Mouse (Mus musculus): ENCODE measurements around the gene Ythdf2.

Ythdf2 gene

DNA sequence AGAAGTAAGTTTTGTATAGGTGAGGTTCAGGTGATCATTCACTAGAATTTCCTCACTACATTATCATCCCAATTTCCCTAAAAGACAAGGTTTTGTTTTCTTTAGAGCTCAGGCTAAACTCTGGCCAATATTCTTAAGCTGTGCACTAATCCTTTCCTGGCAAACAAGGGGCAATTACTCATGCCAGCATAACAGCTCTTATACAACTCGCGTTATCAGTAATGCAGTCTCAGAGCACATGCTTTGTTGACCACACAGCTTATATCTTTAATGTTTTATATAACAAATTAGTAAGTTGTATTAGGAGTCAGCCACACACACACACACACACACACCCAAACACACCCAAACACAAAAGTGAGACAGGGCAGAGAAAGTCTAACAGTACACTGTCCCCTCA is 1.8 kb downstream of the Ythdf2 start:
- DNase-seq (ENCODE audit: low read depth, low spot score): no peak

DNA sequence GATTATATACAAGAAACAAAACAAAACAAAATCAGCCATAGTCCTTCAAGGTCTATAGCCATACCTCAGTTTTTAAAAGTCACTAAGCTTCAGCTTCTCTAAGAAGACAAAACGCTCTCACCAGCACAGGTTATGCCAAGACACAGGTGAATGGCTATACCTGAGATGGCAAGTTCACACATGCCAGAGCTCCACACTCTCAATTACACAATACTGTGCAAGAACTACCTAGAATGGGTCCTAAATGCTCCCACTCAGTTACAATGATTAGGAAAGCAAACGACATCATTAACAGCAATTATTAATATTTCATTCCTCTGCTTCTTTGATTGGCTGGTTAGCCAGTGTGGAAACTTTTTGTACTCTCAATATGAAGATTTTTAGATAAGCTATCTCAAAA is 2.8 kb downstream of the Ythdf2 start:
- no peak for DNase-seq (ENCODE audit: low read depth, low spot score)

DNA sequence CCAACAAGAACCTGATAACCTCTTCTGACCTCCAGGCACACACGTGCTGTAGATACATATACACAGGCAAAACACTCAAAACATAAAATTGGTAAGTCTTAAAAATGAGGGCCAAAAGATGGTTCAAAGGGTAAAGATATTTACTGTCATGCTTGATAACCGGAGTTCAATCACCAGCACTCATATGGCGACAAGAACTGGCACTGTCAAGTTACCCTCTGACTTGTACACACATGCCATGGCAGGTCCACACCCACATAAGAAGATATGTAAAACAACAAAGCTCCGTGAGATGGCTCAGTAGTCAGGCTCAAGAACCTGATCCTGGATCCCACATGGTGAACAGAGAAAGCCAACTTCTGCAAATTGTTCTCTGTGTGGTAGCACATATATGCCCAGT is 4.8 kb downstream of the Ythdf2 start:
- no peak for DNase-seq (ENCODE audit: low read depth, low spot score)

DNA sequence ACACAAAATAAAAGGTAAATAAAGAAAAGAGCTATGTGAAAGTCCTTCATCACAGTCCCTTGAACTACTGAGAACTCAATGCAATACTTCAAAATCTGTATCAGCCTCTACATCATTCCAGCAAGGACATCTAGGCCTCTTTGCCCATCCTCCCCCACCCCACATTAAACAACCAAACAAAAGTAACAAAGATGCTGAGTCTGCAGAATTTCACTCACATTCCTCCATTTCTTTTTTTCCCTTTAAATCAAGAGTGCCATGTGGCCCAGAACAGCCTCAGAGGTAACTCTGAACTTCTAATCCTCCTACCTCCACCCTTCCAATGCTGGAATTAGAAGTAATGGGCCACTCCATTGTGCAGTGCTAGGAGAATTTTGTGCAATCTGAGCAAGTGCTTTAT is 13.3 kb downstream of the Ythdf2 start:
- DNase-seq (ENCODE audit: low read depth, low spot score): no peak

DNA sequence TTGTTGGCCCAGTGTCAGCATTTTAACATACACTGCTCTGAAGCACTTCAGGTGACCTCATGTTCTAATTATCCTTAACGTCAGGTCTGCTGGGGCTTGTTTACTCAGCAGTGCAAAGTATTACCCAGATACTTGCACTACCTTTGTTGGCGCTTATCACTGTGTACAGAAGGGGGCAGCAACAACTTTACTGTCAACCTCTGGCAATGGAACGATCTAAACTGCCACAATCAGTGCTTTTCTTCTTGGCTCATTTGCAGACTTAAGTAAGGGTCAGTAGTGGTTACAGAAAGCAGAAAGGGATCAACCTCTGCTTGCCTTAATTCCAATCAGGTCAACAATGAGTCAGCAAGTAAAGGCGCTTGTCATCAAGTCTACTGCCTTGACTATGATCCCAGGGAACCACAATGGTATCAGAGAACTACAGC is 13.8 kb downstream of the Ythdf2 start:
- DNase-seq (ENCODE audit: low read depth, low spot score): no peak

DNA sequence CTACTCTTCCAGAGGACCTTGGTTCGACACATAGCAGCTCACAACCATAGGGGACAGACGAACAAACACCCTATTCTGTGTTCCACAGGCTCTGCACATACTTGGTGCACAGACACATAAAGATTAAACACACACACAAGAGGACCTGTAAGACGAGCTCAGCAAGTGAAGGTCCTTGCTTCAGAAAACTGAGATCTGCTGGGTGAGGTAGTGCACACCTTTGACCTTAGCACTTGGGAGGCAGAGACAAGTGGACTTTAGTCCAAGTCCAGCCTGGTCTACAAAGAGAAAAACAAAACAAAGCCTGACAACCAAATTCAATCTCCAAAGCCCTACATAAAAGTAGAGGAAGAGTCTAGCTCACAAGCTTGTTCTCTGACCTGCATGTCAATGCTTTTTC is 17.1 kb downstream of the Ythdf2 start:
- DNase-seq (ENCODE audit: low read depth, low spot score): no peak

DNA sequence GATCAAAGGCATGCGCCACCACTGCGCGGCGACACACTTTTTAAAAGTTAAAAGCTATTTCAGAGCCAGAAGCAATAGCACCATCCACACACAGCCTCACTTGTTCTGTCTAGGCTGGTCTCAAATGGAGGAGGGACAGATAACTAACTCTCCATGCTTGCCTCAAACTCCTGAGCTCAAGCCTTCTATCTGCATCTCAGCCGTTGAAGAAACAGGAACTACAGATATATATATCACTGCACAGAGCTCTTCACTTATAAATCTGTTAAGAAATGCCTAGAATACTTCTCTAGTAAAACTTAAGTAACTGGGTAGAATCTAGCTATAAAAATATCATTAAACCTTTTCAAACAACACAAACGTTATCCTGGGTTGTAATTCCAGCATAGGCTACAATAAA is 17.7 kb downstream of the Ythdf2 start:
- no peak for DNase-seq (ENCODE audit: low read depth, low spot score)

DNA sequence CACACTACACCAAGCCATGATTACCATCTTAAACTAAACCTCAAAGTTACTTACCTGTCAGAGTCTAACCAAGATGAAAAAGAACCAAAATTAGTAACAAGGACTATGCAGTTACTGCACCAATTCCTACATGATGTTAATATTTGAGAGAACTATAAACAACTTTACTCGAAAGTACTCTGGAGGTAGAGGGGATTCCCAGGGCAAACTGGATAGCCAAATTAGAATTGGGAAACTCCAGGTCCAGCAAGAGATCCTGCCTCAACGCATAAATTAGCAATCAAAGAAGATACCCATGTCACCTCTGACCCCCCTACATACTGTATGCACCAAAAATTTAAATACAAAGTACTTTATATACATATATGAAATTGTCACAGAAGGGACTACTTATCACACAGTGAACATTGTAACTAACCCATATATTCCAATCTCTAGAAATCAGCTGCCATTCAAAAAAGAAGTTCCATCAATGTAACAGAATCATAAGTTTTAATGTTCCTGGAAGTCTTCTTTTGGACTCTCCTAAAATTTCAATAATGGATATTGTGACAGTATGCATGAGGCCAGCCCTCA is 24.2 kb downstream of the Ythdf2 start:
- no peak for DNase-seq (ENCODE audit: low read depth, low spot score)

DNA sequence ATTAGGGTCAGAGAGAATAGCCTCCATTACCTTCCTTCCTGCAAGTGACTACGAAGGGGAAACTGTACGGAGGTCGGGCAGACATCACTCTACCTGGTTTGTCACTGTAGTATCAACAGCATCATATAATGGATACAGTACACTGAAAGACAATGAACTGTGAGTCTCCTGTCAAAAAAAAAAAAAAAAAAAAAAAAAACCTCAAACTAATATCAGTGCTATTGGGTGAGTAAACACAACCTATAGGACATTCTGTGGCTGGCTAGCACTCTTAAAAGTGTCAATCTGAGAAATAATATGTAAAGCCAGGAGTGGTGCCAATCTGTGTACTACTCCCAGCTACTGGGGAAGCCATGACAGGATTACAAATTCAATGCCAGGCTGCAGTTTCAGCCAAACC is 28.9 kb downstream of the Ythdf2 start:
- DNase-seq (ENCODE audit: low read depth, low spot score): no peak

DNA sequence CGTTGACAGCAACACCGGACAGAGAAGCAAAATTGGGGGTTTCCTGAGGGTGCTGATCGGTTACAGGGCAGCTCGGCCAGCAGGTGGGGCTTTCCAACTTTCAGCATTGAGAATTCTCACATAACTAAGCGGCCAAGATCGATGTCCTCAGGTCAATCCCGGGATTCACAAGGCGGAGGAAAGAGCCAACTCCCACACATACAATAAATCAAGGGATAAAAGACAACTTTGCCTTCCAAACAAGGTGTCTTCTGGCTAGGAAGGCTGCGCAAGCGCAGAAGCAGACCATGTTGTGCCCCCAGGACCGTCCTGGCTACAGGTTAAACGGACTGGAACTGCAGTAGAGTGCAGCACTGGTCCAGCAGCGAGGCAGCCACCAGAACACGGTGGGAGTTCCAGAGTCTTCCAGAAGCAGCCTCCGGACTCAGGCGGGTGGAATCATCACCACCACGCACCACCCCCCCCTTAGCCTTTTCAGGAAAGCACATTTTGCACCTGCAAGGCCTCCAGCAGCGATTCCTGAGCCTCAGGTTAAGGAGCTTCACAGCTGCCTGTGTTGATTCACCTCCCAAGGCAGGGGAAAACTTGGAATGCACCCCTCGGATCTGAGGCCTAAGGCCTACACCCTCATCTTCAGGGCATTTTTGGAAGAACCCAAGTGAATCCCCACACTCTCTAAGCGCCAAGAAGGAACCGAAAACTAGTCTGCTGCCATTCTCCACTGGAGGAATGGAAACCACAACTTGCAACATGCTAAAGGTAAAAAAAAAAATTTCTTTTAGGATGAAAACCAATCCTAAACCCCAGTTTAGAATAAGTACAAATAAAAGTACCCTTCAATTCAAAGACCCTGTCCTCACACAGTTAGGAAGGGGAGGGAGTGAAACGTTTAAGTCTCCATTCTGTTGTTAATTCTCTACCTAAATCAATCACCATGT is 30.1 kb downstream of the Ythdf2 start:
- DNase-seq (ENCODE audit: low read depth, low spot score): no peak

DNA sequence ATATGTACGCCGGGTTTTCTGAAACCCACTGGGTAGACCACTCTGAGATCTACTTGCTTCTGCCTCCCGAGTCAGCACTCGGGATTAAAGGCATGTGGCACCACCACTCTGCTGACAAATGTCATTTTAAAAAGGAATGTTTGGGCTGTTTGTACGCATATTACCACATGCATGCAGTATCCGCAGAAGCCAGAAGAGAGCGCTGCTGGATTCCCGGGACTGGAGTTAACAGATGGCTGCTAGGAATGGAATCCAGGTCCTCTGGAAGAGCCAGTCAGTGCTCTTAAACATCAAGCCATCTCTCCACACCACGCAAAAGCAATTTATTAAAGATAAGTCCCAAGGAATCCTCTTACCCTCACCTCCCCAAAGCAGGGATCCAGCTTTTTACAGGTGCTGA is 31.4 kb downstream of the Ythdf2 start:
- no peak for DNase-seq (ENCODE audit: low read depth, low spot score)

DNA sequence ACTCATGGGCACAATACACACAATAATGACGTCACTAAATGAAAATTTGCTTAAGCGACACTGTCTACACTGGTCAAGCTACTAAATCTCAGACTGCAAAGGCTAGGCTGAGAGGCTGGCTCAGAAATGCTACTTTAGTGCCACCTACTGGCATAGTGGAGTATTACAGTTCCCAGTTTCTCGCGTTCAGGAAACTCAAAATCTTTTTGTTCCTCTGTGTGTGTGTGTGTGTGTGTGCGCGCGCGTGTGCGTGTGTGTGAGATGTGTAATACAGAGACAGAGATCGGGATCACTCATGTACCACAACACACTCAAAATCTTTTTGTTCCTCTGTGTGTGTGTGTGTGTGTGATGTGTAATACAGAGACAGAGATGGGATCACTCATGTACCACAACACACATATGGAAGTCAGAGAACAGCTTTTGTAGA is 33.5 kb downstream of the Ythdf2 start:
- no peak for DNase-seq (ENCODE audit: low read depth, low spot score)

DNA sequence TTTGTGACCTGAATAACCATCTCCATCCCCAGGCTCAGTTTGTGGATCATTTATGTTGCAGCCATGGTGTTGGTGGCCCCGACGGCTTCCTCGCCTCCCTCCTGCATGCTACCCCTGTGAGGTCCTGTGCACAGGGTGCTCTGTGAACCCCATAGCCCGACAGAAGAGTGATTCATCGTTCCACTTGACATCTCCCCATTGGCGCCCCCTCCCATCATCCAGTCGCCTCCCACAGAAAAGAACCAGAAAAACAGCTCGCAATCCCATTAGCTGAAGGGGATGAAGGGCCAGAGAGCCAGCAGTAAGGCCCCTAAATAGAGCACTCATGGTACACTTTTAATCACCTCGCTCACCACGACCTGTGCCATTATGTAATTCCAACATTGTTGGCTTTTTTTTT is 35.6 kb downstream of the Ythdf2 start:
- no peak for DNase-seq (ENCODE audit: low read depth, low spot score)

DNA sequence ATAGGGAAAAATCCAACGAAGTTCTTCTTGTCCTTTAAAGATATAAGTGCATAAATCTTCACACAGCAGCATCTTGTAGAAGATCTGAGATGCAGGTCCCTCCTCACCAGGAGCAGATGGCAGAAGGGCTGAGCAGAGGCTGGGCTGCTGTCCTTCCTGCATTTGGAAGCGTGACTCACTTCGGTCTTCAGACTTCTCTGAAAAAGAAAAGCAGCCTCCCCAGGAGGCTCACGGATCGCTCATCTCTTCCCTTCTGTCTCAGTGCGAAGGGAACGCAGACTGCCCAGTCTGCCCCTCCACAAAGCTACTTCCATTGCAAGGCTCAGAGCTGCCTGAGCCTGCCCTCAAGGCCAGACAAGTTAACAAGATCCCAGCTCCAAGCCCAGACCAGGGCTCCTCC is 41.2 kb downstream of the Ythdf2 start:
- no peak for DNase-seq (ENCODE audit: low read depth, low spot score)

DNA sequence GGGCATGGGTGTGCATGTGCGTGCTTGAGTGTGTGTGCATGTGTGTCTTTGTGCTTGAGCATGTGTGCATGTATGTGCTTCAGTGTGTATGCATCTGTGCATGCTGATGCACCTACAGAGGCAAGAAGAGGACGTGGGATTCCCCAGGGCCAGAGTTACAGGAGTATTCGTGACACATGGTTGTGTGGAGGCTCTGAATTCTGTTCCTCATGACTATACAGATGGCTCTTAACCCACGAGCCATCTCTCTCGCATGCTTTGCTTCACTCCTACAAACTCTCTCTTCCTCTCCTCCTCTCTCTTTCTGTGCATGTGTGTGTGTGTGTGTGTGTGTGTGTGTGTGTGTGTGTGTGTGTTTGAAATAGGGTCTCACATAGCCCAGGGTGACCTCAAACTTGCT is 42.3 kb downstream of the Ythdf2 start:
- no peak for DNase-seq (ENCODE audit: low read depth, low spot score)

DNA sequence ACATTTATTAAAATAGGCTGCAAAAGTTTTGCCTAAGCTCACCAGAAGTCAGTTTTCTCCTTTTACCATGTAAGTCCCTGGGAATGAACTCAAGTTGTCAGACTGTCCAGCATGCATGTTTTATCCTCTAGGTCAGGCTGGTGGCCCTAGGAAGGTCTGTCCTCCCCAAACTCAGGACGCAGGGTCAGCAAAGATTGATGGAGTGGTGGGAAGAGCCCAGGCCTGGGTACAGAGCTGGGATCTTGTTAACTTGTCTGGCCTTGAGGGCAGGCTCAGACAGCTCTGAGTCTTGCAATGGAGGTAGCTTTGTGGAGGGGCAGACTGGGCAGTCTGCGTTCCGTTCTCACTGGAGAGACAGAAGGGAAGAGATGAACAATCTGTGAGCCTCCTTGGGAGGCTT is 42.8 kb downstream of the Ythdf2 start:
- DNase-seq (ENCODE audit: low read depth, low spot score): no peak

DNA sequence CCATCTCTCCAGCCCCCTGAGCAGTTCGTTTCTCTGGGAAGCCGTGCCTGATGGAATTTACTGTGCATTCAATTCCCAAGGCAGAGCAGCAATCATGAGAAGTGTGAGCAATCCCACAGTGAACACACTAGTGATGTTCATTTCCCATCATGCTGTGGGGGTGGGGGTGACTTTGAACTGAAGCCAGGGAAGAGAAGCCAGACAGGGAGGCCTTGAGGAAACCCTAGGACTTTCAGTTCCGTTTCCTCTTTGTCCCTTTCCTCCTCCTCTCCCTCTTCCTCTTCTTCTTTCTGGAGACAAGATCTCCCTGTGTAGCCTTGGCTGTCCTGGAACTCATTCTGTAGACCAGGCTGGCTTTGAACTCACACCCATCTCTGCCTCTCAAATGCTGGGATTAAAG is 44.7 kb downstream of the Ythdf2 start:
- no peak for DNase-seq (ENCODE audit: low read depth, low spot score)

DNA sequence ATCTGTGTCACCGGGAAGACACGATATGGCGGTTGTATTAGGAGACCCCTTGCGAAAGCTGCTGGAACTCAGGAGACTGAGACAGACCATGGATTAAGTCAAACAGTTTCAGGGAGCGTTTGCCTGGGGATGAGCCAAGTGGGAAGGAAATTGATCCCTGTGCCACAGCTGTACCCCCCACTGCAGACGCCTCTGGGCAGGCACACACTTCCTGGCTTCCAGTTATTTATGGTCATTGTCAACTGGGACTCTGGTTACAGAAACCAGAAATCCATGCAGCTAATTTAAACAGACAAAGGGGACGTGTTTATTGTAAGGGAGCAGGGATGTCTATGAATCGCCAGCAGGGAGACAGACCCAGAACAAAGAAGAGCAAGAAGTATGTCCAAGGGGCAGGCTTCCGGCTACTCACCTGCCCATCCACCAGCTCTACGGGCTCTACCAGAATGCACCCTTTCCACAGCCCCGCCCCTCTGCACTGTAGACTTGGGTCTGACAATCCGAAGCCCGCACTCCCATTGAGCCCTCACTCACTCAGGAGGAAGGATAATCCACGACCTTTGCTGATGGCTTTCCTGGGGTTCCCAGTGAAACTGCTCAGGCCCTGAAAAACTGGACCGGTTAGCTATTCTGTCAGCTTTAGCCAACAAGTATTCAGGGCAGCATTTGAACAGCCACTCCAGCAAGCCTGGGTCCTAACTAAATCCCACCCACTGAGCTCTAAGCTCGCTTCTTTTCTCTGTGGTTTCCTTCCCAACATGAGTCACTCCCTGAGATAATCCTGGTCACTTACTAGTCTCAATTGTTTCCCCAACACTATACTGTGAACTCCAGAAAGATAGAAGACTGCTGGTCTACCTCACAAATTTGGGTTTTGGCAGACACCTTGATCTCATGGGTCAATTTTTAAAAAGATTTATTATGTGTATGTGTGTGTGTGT is 45.5 kb downstream of the Ythdf2 start:
- no peak for DNase-seq (ENCODE audit: low read depth, low spot score)

DNA sequence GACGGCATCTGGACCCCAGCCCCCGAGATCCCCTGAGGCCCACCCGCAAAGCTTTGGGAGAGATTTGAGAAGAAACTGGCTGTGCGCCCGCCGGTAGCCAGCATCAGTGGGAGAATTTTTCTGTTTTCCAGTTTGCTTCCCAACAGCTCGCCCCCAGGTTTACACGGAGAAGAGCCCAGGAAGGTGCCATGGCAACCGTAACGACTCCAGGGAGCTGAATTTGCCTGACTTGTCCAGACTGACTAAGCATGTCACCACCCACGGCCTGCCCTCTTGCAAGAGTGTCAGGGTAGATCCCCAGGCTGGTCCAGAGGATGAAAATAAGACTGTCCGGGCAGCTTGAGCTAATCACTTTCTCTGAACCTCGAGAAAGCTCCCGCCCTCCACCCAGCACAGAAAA is 46.4 kb downstream of the Ythdf2 start:
- DNase-seq (ENCODE audit: low read depth, low spot score): no peak

DNA sequence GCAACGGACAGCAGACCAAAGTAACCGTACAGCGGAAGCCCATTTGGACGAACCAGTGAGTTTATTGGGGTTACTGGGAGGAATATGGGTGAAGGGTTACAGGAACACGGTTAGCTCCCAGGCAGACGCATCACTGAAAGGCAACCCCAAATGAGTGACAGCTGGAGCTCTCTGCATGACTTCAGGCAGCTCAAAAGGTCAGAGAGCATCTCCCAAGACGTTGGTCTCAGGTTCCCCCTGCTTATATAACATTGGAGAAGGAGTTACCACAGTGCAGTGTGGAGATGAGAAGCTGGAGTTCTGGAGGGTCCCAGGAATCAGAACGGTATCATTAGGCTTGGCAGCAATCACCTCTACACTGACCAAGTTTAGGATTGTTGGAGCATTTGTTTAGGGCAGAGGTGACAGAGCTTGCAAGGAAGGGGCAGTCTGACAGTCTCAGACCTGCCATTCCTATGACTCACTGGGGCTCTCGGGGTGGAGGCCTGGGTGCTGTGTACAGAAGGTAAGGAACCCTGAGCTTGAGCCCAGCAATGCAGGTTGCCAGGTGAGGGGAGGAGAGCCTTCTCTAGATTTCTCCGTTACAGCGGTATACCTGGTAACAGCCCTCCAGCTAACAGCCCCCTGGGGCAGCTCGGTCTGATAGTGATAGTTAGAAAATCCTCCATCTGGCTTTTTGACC is 55.0 kb downstream of the Ythdf2 start:
- no peak for DNase-seq (ENCODE audit: low read depth, low spot score)

DNA sequence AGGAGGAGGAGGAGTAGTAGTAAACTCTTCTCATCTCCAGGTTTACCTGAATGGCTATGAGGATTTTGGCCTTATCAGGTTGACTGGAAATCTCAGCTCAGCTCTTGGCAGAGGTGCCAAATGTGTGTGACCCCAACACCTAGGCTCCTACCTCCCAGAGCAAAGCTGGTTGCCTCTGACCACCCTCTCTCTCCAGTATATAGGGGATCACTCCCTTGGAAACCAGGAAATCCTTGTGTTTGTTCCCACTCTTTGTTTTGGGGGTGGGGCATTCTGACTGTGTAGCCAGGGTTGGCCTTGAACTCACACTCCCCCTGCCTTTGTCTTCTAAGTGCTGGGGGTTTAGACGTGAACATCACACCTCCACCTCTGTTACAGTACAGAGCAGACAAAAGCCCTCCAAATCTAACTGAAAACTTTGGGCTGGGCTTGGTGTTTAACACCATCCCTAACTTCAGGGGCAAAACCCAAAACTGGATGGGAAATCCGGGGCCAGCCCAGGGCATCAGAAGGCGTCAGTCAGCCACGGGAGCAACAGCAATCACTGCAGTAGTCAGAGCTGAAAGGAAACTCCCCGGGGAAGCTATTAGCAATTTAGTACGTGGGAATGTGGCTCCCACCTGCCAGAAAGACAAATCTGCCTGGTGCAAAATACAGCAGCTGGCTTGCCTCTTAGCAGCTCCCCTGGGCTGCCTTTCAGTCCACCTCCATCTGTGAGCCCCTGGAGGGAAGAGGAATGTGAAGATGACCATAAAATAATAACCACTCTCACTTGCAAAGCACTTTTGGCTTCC is 57.0 kb downstream of the Ythdf2 start:
- DNase-seq (ENCODE audit: low read depth, low spot score): no peak

Measured in WW6 (cell line).